Comparison of ENCODE assay signal across 18 mouse cellular contexts in genomic region chr15:86645244-86645643, GRCm38 (mm10).
DNase-seq lines count a peak whose midpoint lies in the region; ATAC-seq lines count a peak whose summit lies in the region.
"Had no signal": no experiment of that assay in that cellular context is flagged by ENCODE, and none has a peak within 500 bp of the region (broad histone marks: within the 10 kb centered on the region; RNA-seq: fewer than 3 reads in every experiment).

No protein-coding gene starts in this region.

- H3K4me2 ChIP-seq in hindbrain, embryonic 13.5 days: no peak overlapping the region
- no peak overlapping the region for H3K4me2 ChIP-seq in lung, embryonic 16.5 days (ENCODE audit: low read depth, low read length)
- H3K4me2 ChIP-seq: forebrain, embryonic 13.5 days; hindbrain, embryonic 14.5 days; lung, embryonic 15.5 days had no signal

- DNase-seq in hindbrain, embryonic 10.5 days (ENCODE audit: low spot score): peak; percentile 11
- no peak for DNase-seq in lung, postnatal 36 days
- peak; percentile 22 for DNase-seq in embryo, embryonic 11 days
- peak; percentile 7 for DNase-seq in yolk sac, embryonic 10.5 days (ENCODE audit: low spot score)
- no peak for DNase-seq in adrenal gland, adult 18-20 months (ENCODE audit: low spot score in 2 of 2)
- DNase-seq: adrenal gland, postnatal 25 days; cerebellum, adult 9-10 months; layer of hippocampus, adult 9-11 months; liver; midbrain, embryonic 14.5 days; right cerebral cortex, adult 18-20 months; thymus, postnatal 25 days had no signal

- no peaks in the 10 kb centered on the region for H3K9me3 ChIP-seq in hindbrain, embryonic 10.5 days
- H3K9me3 ChIP-seq in hindbrain, embryonic 13.5 days: no peaks in the 10 kb centered on the region
- no peaks in the 10 kb centered on the region for H3K9me3 ChIP-seq in lung, embryonic 16.5 days (ENCODE audit: control insufficient read depth, low read length)
- H3K9me3 ChIP-seq: forebrain, embryonic 13.5 days; lung, embryonic 15.5 days had no signal

- H3K4me1 ChIP-seq in hindbrain, embryonic 10.5 days (replicated peaks): peaks cover 4% of the 10 kb centered on the region
- H3K4me1 ChIP-seq in hindbrain, embryonic 13.5 days (replicated peaks): no peaks in the 10 kb centered on the region
- H3K4me1 ChIP-seq in lung, embryonic 16.5 days (replicated peaks; ENCODE audit: control insufficient read depth, insufficient read depth, low read length): no peaks in the 10 kb centered on the region
- H3K4me1 ChIP-seq: forebrain, embryonic 13.5 days; lung, embryonic 15.5 days had no signal

- H3K27me3 ChIP-seq in hindbrain, embryonic 10.5 days (ENCODE audit: insufficient read depth, poor library complexity, severe bottlenecking): no peaks in the 10 kb centered on the region
- H3K27me3 ChIP-seq in hindbrain, embryonic 13.5 days: no peaks in the 10 kb centered on the region
- H3K27me3 ChIP-seq in lung, embryonic 16.5 days (ENCODE audit: control insufficient read depth, insufficient read depth, low read depth, low read length): no peaks in the 10 kb centered on the region
- H3K27me3 ChIP-seq: forebrain, embryonic 13.5 days; lung, embryonic 15.5 days had no signal

- no peak overlapping the region for H3K9ac ChIP-seq in hindbrain, embryonic 13.5 days
- no peak overlapping the region for H3K9ac ChIP-seq in lung, embryonic 16.5 days (ENCODE audit: low read length)
- H3K9ac ChIP-seq: forebrain, embryonic 13.5 days; hindbrain, embryonic 14.5 days; lung, embryonic 15.5 days had no signal

- H3K4me3 ChIP-seq in hindbrain, embryonic 10.5 days: no peak overlapping the region
- H3K4me3 ChIP-seq in hindbrain, embryonic 13.5 days: no peak overlapping the region
- no peak overlapping the region for H3K4me3 ChIP-seq in lung, embryonic 16.5 days (ENCODE audit: low read length)
- H3K4me3 ChIP-seq: forebrain, embryonic 13.5 days; lung, embryonic 15.5 days had no signal

- no peaks in the 10 kb centered on the region for H3K36me3 ChIP-seq in hindbrain, embryonic 10.5 days
- no peaks in the 10 kb centered on the region for H3K36me3 ChIP-seq in hindbrain, embryonic 13.5 days
- no peaks in the 10 kb centered on the region for H3K36me3 ChIP-seq in lung, embryonic 16.5 days (ENCODE audit: control insufficient read depth, insufficient read depth, low read length)
- H3K36me3 ChIP-seq: lung, embryonic 15.5 days had no signal

- ATAC-seq in hindbrain, embryonic 13.5 days (ENCODE audit: low FRiP score): no peak
- peak; percentile 56; the same call in 1 of the 2 replicates for ATAC-seq in lung, embryonic 16.5 days (ENCODE audit: low read depth)
- ATAC-seq: forebrain, embryonic 13.5 days; intestine, embryonic 16.5 days had no signal

- H3K27ac ChIP-seq in hindbrain, embryonic 10.5 days: no peak overlapping the region
- no peak overlapping the region for H3K27ac ChIP-seq in hindbrain, embryonic 13.5 days
- H3K27ac ChIP-seq in lung, embryonic 16.5 days (ENCODE audit: low read length): no peak overlapping the region
- H3K27ac ChIP-seq: forebrain, embryonic 13.5 days; hindbrain, embryonic 14.5 days; lung, embryonic 15.5 days had no signal

- WGBS in hindbrain, embryonic 10.5 days: 78% methylated on average over 9 of the region's 9 CpGs
- 81% methylated on average over 9 of the region's 9 CpGs for WGBS in hindbrain, embryonic 13.5 days
- 38% methylated on average over 9 of the region's 9 CpGs for WGBS in lung, embryonic 16.5 days

Comparison
In these comparisons a context has a peak if more than half of its experiments do, and no peak if none do; other contexts are left out.
1. DNase-seq: peak in hindbrain, embryonic 10.5 days (single experiment), embryo, embryonic 11 days (single experiment) and yolk sac, embryonic 10.5 days (single experiment); none in lung, postnatal 36 days (single experiment) and adrenal gland, adult 18-20 months (0 of 2).